Mouse (Mus musculus): ENCODE results near the gene Bub1b.

DNA sequence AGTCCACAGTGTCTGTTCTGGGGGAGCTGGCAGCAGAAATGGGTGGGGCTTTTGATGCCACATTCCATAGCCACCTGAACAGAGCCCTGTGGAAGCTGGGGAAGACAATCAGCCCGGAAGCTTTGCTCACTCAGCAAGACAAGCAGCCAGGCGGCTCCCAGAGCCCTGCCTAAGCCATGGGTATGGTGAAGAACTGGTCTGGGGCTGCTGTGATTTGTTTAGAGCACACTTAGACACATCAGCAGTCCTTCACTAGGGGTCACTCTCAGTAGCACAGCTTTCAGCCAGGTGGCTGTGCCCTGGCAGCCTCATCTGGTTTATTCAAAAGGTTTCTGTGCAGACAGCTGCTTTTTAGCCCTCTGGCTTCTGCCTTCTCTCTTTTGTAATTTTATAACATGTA lies 43.1 kb downstream of the Bub1b start:
- TF ChIP-seq ZNF384 (IDR thresholded peaks at IDR 0.05; ENCODE audit: low read depth, low read length) = no peak
- 0 out of 2 replicates have a peak, but pooled peaks have one; percentile 66 for TF ChIP-seq MAFK (IDR thresholded peaks at IDR 0.05; ENCODE audit: insufficient read depth, low read depth, low read length)
- TF ChIP-seq ZC3H11A (IDR thresholded peaks at IDR 0.05; ENCODE audit: borderline replicate concordance, low read depth, low read length) = no peak
- TF ChIP-seq HCFC1 (IDR thresholded peaks at IDR 0.05; ENCODE audit: borderline replicate concordance, insufficient read depth, low read length) = no peak
- TF ChIP-seq CHD2 (IDR thresholded peaks at IDR 0.05; ENCODE audit: low read depth, low read length) = no peak
